Mouse (Mus musculus) heart, embryonic 10.5 days (tissue): ENCODE measurements around the gene Rpa3. TPM values are rescaled to one million over a fixed set of nuclear protein-coding genes. Genes with fewer than 3 reads are reported as not detected.
A peak's percentile ranks its signal among the peaks of the same experiment; 100 is the strongest.

ENCODE experiments used
- DNase-seq: peaks from one replicate; pipeline ENCODE4 v3.0.0-alpha.2; 2017; ENCODE audit warnings: low spot score
- H3K27ac ChIP-seq: fragments of 300-500 bp; sonication (generic); 2 replicates; pipeline ENCODE4 v1.5.1; 2016; ENCODE audit warnings: mild to moderate bottlenecking
- H3K27me3 ChIP-seq: fragments of 300-500 bp; sonication (generic); 2 replicates; pipeline ENCODE4 v1.6.1; 2016; ENCODE audit warnings: mild to moderate bottlenecking; ENCODE audit not compliant: poor library complexity, insufficient read depth, severe bottlenecking
- H3K36me3 ChIP-seq: fragments of 300-500 bp; sonication (generic); 2 replicates; pipeline ENCODE4 v1.6.1; 2016; ENCODE audit warnings: mild to moderate bottlenecking, moderate library complexity
- H3K4me1 ChIP-seq: fragments of 300-500 bp; sonication (generic); 2 replicates; pipeline ENCODE4 v1.6.1; 2016; ENCODE audit warnings: mild to moderate bottlenecking
- H3K4me3 ChIP-seq: fragments of 300-500 bp; sonication (generic); 2 replicates; pipeline ENCODE4 v1.5.1; 2016; ENCODE audit warnings: mild to moderate bottlenecking, moderate library complexity
- H3K9me3 ChIP-seq: fragments of 300-500 bp; sonication (generic); 2 replicates; pipeline ENCODE4 v1.6.1; 2016; ENCODE audit warnings: mild to moderate bottlenecking, moderate library complexity
- WGBS: fragments of 180-500 bp; shearing (Covaris S2); methylation state at CpG from one replicate; pipeline ENCODE4 v1.1.7; 2016; 5-methylcytosine and 5-hydroxymethylcytosine counted together
- polyA plus RNA-seq: library from polyadenylated mRNA; unstranded; fragments of >200 nt; fragmentation: Nextera tagmentation; extraction: Ambion mirVana; gene quantifications from 2 replicates; pipeline ENCODE4 v1.2.1, GENCODE M21; 2016

The Rpa3 gene
- 142 and 162 TPM in 2 replicates for polyA plus RNA-seq

- under 1% methylated on average over 64 of the region's 64 CpGs for WGBS
- Histone ChIP-seq H3K36me3 (peaks cover 10% of the 10 kb centered on the region; the same call in 1 of the 2 replicates), H3K27me3 (no peaks in the 10 kb centered on the region), H3K4me1 (peaks cover 4% of the 10 kb centered on the region; the same call in 1 of the 2 replicates), H3K4me3 (peak within 1 kb of the TSS; percentile 80), H3K27ac (peak within 1 kb of the TSS; percentile 91), H3K9me3 (no peaks in the 10 kb centered on the region)
- peak; percentile 99 for DNase-seq
Measured at GRCm38 (mm10) chr6:8259004-8259666, at the start of gene Rpa3, which contains the start of the genes Umad1 and Gm45062. Rpa3 (minus strand) TSS chr6:8259173. Umad1 (plus strand) TSS chr6:8259288. Gm45062 (plus strand) TSS chr6:8259450.

GRCm38 (mm10) chr6:8307878-8308775, 49.2 kb upstream of the Rpa3 start:
- DNase-seq = no peak
- WGBS = 84% methylated on average over 6 of the region's 6 CpGs
- H3K27me3 ChIP-seq = no peaks in the 10 kb centered on the region

GRCm38 (mm10) chr6:8299066-8299863, 40.3 kb upstream of the Rpa3 start:
- H3K4me3 ChIP-seq = no peak overlapping the region
- DNase-seq = no peak
- no peaks in the 10 kb centered on the region for H3K4me1 ChIP-seq
- WGBS = 90% methylated on average over 6 of the region's 6 CpGs
- H3K36me3 ChIP-seq = no peaks in the 10 kb centered on the region
- H3K27ac ChIP-seq = no peak overlapping the region
- H3K27me3 ChIP-seq = no peaks in the 10 kb centered on the region
- H3K9me3 ChIP-seq = no peaks in the 10 kb centered on the region

More at GRCm38 (mm10) chr6:8307878-8308775, 49.2 kb upstream of the Rpa3 start:
- Histone ChIP-seq H3K36me3 (no peaks in the 10 kb centered on the region), H3K4me3 (no peak overlapping the region), H3K27ac (no peak overlapping the region), H3K4me1 (no peaks in the 10 kb centered on the region), H3K9me3 (no peaks in the 10 kb centered on the region)

GRCm38 (mm10) chr6:8294048-8294784, 35.2 kb upstream of the Rpa3 start:
- no peaks in the 10 kb centered on the region for H3K9me3 ChIP-seq
- H3K27me3 ChIP-seq = no peaks in the 10 kb centered on the region
- no peaks in the 10 kb centered on the region for H3K4me1 ChIP-seq
- WGBS = 90% methylated on average over 4 of the region's 4 CpGs
- no peak overlapping the region for H3K27ac ChIP-seq
- no peaks in the 10 kb centered on the region for H3K36me3 ChIP-seq
- no peak overlapping the region for H3K4me3 ChIP-seq
- DNase-seq = no peak

- Histone ChIP-seq H3K4me1 (no peaks in the 10 kb centered on the region), H3K36me3 (no peaks in the 10 kb centered on the region), H3K9me3 (no peaks in the 10 kb centered on the region), H3K27ac (no peak overlapping the region), H3K27me3 (no peaks in the 10 kb centered on the region), H3K4me3 (no peak overlapping the region)
- WGBS = 86% methylated on average over 4 of the region's 4 CpGs
- DNase-seq = no peak
Measured at GRCm38 (mm10) chr6:8288755-8289580, 30.0 kb upstream of the Rpa3 start.

- no peaks in the 10 kb centered on the region for H3K36me3 ChIP-seq
- no peaks in the 10 kb centered on the region for H3K9me3 ChIP-seq
- no peaks in the 10 kb centered on the region for H3K4me1 ChIP-seq
- no peaks in the 10 kb centered on the region for H3K27me3 ChIP-seq
- 95% methylated on average over 3 of the region's 3 CpGs for WGBS
- no peak overlapping the region for H3K4me3 ChIP-seq
- no peak overlapping the region for H3K27ac ChIP-seq
- no peak for DNase-seq
Measured at GRCm38 (mm10) chr6:8286146-8286545, 27.2 kb upstream of the Rpa3 start.

- Histone ChIP-seq H3K36me3 (no peaks in the 10 kb centered on the region), H3K27me3 (no peaks in the 10 kb centered on the region), H3K9me3 (no peaks in the 10 kb centered on the region), H3K27ac (no peak overlapping the region), H3K4me3 (no peak overlapping the region), H3K4me1 (no peaks in the 10 kb centered on the region)
- WGBS = 85% methylated on average over 3 of the region's 3 CpGs
- DNase-seq = no peak
Measured at GRCm38 (mm10) chr6:8285401-8285960, 26.5 kb upstream of the Rpa3 start.

- Histone ChIP-seq H3K4me3 (no peak overlapping the region), H3K36me3 (peaks cover 5% of the 10 kb centered on the region; the same call in 1 of the 2 replicates), H3K4me1 (no peaks in the 10 kb centered on the region), H3K27ac (no peak overlapping the region), H3K27me3 (no peaks in the 10 kb centered on the region), H3K9me3 (no peaks in the 10 kb centered on the region)
- no peak for DNase-seq
- 79% methylated on average over 4 of the region's 4 CpGs for WGBS
Measured at GRCm38 (mm10) chr6:8283255-8283654, 24.3 kb upstream of the Rpa3 start.

GRCm38 (mm10) chr6:8278426-8279002, 19.5 kb upstream of the Rpa3 start:
- WGBS = 78% methylated on average over 5 of the region's 5 CpGs
- Histone ChIP-seq H3K27ac (no peak overlapping the region), H3K4me3 (no peak overlapping the region), H3K36me3 (peaks cover 5% of the 10 kb centered on the region; the same call in 1 of the 2 replicates), H3K4me1 (peaks cover 6% of the 10 kb centered on the region; the same call in 1 of the 2 replicates), H3K27me3 (no peaks in the 10 kb centered on the region), H3K9me3 (no peaks in the 10 kb centered on the region)
- DNase-seq = no peak

- Histone ChIP-seq H3K36me3 (peaks cover 5% of the 10 kb centered on the region; the same call in 1 of the 2 replicates), H3K27me3 (no peaks in the 10 kb centered on the region), H3K4me1 (peaks cover 9% of the 10 kb centered on the region; the same call in 1 of the 2 replicates), H3K4me3 (no peak overlapping the region), H3K9me3 (no peaks in the 10 kb centered on the region), H3K27ac (no peak overlapping the region)
- 17% methylated on average over 4 of the region's 4 CpGs for WGBS
- no peak for DNase-seq
Measured at GRCm38 (mm10) chr6:8276431-8276830, 17.5 kb upstream of the Rpa3 start.

GRCm38 (mm10) chr6:8275098-8275497, 16.1 kb upstream of the Rpa3 start:
- no peak overlapping the region for H3K27ac ChIP-seq

More at GRCm38 (mm10) chr6:8275098-8275497, 16.1 kb upstream of the Rpa3 start:
- no peak for DNase-seq
- H3K27me3 ChIP-seq = no peaks in the 10 kb centered on the region
- peaks cover 8% of the 10 kb centered on the region; the same call in 1 of the 2 replicates for H3K36me3 ChIP-seq
- WGBS = 3% methylated on average over 1 of the region's 1 CpGs
- H3K4me3 ChIP-seq = no peak overlapping the region
- H3K9me3 ChIP-seq = no peaks in the 10 kb centered on the region
- peaks cover 9% of the 10 kb centered on the region; the same call in 1 of the 2 replicates for H3K4me1 ChIP-seq
